Mouse (Mus musculus): Measurements from ENCODE around the gene Vax2.

Gene Vax2

DNA sequence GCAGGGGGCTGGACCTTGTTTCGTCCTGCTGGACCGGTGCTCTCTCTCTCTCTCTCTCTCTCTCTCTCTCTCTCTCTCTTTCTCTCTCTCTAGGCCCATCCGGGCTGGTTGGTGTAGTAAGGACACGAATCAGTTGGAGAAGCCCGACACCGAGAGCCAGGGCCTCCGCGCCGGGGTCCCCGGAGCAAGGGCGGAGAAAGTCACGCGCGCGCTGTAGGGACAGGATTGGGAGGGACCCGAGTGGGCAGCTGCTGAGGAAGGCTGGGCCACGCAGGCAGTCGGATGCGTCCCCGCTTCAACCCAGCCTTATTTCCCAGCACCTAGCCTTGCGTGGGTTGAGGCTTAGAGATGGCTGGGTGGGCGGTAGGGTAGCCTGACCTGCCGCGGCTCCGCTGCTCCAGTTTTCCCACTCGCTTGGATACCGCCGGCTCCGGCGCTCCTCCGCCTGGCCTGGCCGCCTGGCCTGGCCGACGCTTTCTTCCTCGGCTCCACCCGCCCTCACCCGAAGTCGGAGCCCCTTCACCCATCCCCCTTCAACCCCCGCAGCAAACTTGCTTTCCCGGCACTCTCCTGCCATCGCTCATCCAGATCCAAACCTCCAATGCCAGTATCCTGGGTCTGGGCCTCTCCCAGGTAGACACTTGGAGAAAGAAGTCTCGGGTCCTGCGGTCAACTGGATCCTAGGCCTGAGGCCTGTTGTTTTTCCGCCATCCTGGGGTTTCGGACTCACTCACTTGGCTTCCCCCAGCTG, 836 bp downstream of the Vax2 start:
- no peak for DNase-seq (ENCODE audit: low spot score)

DNA sequence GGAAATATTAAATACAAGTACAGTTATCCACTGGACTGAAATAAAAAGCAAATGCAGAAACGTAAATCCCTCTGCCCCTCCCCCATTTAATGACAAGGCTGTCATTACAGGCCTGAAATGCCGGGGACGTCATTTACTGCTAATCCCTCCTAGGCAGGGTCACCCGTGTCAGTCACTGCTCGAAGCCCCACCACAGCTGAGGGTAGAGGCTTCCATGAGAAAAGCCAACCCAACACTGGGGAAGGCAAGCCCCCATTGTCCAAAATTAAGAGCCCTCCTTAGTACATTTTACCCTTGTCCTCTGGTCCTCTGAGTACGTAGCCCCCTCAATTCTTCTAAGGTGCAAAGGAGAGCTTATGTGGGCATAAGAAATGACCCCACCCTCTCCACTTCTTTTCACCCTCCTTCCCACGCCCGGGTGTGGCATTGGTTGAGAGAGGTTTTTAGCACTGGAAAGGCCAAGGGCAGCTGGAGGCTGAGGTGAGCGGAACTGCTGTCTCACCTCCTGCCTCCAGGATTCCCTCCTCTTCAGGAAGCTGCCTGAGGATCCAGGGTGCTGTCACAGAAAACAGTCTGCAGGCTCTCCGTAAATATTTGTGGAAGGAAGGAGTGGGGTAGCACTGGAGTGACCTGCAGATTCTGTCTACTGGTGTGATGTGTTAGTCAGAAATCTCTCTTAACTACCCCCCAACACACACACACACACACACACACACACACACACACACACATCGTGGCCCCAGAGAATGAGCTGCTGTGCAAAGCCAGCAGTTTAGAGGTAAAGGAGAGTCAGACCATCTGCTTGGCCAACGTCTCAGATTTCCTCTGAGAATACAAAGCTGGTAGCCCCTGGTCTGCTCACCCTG, 2.4 kb downstream of the Vax2 start:
- no peak for DNase-seq (ENCODE audit: low spot score)

DNA sequence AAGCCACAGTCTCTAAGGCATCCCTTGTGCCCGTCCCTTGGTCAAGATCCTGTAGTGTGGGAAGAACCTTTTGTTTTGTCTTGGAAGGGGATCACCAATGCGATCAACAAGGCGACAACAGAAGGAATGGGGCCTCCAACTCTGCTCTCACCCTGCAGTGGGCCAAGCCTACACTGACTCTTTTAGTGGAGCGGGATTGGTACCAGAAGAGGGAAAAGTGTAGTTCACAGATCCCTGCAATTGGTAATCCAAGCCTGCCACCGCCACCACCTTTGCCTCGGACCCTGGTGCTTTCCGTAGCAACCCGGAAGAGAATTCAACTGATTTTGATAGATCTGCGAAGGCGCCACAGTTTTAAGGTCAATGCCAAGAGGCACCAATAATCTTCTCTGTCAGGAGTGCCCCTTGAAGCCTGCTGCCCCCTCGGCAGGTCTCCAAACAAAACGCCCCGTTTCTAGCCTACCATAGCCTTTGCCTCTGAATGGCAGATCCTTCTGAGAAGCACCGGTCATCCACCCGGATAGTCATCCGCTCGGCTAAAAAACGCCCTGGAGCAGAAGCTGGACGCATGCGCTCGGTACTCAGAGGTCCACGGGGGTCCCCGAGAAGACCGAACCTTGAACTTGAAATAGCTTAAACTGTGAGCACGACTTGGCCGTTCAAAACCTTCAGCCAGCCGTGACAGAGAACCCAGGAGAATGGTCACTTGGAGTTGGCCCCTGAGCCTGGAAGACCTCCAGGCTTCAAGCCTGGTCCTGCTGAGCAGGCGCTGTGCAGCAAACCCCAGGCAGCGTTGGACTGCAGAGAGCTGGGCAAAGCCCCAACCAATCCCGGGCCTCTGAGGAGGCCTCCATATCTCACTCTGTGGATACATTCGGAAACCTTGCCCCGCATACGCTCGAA, 3.4 kb downstream of the Vax2 start:
- no peak for DNase-seq (ENCODE audit: low spot score)

DNA sequence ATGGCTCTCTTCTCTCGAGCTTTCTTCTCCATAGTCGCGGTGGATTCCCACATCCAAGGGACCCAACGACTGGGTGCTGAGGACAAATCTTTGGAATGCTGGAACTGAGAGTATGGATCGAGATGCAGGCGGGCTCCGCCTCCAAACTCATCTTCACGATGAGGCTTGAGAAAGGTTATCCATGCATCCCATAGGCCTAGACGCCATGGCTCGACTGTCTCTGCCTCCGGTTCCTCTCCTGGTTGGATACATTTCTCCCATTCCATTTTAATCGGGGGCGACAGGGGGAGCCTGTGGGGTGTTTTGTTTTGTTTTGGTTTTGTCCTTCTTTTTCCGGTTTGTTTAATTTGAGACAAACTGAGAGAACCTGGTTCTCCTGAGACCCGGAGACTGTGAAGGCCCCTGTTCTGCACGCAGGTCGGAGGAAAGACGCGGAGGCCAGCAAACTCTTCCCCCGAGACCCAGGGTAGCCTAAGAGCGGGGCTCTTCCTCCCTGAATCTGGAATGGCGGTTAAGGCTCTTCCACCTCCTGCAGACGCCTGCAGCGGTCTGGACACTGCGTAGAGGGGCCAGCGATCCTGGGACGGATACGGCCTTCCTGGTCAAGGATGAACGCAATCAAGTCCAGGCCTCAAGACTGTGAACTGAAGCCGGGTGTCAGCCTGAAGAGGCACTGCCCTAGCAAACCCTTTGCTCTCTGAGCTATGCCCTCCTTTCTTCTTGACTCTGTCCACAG, 4.6 kb downstream of the Vax2 start:
- peak; percentile 61 for DNase-seq (ENCODE audit: low spot score)

DNA sequence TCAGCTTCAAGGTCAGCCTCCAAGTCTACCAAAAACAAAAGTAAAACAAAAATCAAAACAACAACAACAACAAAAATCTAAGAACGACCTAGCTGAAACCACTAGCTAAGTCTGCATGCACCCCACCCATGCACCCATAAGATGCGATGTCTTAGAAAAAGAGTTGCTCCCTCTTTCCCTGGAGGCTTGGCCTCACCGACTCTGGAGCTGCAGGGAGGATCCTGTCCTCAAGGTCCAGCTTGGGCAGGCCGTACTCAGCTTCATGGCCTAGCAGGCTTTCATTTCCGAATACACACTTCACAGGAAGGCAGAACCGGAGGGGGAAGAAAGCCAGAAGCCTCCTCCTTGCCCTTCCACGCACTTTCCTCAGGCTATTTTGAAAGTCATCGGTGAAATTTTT, 6.0 kb downstream of the Vax2 start:
- DNase-seq (ENCODE audit: low spot score): no peak

- DNase-seq (ENCODE audit: low spot score): no peak
Measured at GRCm38 (mm10) chr6:83722526-83722925, 11.5 kb downstream of the Vax2 start.

DNA sequence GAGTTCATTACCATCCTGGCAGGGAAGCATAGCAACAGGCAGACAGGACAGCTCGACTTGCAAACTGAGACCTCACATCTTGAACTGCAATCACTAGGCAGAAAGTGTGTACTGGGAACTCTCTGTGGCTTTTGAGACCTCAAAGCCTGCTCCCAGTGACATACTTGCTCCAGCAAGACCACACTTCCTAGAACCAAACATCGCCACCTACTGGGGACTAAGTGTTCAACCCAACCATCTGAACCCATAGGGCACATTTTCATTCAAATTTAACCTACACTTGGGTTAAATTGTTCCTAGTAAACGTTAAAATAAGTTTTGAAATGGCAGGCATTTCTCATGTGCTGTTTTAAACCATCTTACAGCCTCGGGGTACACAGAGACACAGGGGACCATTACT, 16.1 kb downstream of the Vax2 start:
- DNase-seq (ENCODE audit: low spot score): no peak

- DNase-seq (ENCODE audit: low spot score): no peak
Measured at GRCm38 (mm10) chr6:83728488-83728887, 17.4 kb downstream of the Vax2 start.

- no peak for DNase-seq (ENCODE audit: low spot score)
Measured at GRCm38 (mm10) chr6:83729350-83729970, 18.4 kb downstream of the Vax2 start.

GRCm38 (mm10) chr6:83731128-83731527, 20.1 kb downstream of the Vax2 start:
- peak; percentile 80 for DNase-seq (ENCODE audit: low spot score)

DNA sequence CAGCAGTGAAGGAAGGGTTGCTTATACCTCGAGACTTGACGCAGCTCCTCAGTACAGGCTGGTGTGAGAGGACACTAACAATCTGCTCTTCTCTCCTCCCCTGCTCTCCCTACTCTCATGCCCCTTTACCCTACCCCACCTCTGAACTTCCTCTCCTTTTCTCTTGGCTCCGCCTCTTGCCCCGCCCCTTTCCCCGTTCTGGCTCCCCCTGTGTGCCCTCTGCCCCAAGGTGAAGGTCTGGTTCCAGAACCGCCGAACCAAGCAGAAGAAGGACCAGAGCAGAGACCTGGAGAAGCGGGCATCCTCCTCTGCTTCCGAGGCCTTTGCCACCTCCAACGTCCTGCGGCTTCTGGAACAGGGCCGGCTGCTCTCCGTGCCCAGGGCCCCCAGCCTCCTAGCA, 26.2 kb downstream of the Vax2 start:
- no peak for DNase-seq (ENCODE audit: low spot score)

DNA sequence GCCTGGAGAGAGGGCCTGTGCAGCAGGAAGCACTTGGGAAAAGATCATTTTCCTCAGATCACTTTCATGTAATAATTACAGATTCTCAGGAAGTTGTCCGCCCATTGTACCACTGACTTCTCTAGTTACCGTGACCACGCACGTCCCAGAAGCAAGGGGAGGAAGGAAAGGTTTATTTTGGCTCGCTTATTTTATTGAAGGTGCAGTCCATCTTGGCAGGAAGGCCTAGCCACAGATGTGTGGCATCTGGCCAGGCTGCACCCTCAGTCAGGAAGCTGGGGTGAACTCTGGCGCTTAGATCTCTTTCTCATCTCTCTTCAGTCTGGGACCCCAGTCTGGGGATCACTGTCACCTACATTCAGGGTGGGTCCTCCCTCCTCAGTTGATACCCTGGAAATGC, 27.5 kb downstream of the Vax2 start:
- DNase-seq (ENCODE audit: low spot score): no peak

DNA sequence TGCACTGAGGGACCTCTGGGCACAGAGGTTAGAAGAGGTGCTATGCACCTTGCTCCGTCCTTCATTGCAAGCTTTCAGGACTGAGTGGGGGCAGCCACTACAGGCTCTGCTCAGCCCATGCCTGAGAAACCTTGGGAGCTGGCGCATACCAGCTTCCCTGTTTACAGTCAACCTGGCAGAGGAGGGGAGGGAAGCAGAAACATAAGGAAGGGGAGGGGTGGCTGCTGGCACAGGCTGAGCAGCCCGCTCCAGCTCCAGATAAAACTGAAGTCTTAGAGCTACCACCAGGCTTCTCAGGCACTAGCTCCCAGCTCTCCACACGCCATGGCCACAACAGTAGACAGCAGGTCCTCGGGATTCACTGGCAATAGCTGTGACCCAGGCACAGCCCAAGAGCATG, 31.7 kb downstream of the Vax2 start, which contains the start of gene Atp6v1b1:
Gene Atp6v1b1, plus strand, starts transcription at position 230 of the 400 bp plus-strand sequence.
- DNase-seq (ENCODE audit: low spot score): no peak

GRCm38 (mm10) chr6:83743212-83743611, 32.1 kb downstream of the Vax2 start:
- no peak for DNase-seq (ENCODE audit: low spot score)

DNA sequence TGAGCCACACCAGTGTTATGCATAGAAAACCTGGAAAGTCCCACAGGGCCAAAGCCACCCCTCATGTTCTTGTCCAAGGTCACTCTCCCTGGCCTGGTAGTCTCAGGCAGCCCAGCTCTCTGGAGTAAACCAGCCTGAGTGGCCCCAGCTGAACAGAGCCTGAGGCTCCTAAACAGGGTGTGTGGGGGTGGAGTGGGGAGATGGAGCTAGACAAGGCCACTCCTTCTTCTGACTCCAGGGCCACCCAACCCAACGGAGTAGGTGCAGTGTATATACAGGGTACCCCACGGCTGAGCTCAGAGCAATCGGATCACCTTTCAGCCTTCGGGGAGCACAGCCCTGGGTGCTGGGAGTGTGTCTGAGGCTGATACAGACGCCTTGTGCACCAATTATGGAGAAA, 33.1 kb downstream of the Vax2 start:
- no peak for DNase-seq (ENCODE audit: low spot score)

- no peak for DNase-seq (ENCODE audit: low spot score)
Measured at GRCm38 (mm10) chr6:83744557-83744956, 33.5 kb downstream of the Vax2 start.

DNA sequence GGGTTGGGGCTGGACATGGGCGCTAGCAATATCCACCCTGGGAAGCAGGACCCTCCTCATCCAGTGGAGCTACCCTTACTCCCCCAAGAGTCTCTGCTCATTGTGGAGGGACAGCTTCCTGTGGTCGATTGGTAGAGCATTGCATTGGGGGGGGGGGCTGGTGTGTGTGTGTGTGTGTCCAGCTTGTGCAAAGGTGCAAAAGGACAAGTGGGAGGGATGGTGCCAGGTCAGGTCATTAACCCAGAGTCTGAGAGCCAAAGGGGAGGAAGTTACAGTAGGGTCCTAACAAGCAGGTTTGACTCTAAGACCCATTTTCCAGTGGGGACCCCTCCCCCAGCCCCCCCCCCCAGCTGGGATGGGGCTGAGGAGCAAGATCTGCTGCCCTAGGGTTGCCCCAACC, 34.4 kb downstream of the Vax2 start:
- no peak for DNase-seq (ENCODE audit: low spot score)

GRCm38 (mm10) chr6:83749286-83749685, 38.2 kb downstream of the Vax2 start:
- DNase-seq (ENCODE audit: low spot score): peak; percentile 15

- peak; percentile 83 for DNase-seq (ENCODE audit: low spot score)
Measured at GRCm38 (mm10) chr6:83750171-83750684, 39.2 kb downstream of the Vax2 start.

DNA sequence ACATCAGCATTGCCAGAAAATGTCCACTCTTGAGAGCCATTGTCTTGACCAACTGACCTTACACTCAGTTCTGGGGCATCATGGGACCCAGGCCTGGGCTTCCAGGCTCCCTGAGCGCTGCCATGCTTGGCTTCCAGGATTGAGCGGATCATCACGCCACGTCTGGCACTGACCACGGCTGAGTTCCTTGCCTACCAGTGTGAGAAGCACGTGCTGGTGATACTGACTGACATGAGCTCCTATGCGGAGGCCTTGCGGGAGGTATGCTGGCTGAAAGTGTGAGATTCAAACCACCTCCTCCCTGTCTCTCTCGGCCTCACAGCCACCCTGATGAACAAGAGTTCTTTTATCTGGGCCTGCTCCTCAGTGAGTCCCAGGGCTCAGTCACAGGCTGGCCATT, 45.0 kb downstream of the Vax2 start:
- no peak for DNase-seq (ENCODE audit: low spot score)

DNA sequence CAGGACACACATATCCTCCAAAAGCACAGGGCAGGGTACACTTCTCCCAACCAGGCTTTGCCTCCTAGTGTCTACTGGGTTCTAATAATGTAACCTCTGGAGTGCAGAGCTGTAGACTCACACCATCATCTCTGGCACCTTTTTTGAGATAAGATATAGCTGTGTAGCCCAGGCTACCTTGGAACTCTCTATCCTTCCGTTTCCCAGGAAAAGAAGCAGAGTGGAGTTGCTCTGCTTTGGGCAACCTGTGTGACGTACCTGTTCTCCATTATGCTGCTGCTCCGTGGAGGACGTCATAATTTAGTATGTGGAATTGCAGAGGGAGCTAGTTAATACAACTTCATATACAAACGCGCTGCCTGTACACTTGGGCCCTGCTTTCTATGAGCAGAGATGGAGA, 51.3 kb downstream of the Vax2 start, which contains the start of gene Ankrd53:
Gene Ankrd53, plus strand, starts transcription at position 301 of the 400 bp plus-strand sequence.
- DNase-seq (ENCODE audit: low spot score): no peak

All from embryo, embryonic 10 days (tissue).